Mouse (Mus musculus) adrenal gland, postnatal 4 days (tissue): ENCODE data around the gene Adra1b. TPM values are rescaled to one million over a fixed set of nuclear protein-coding genes. Genes with fewer than 3 reads are reported as not detected.

Source experiments
- DNase-seq, 2 experiments: peaks; one replicate each; pipeline ENCODE4 v3.0.0; 2021 to 2022; ENCODE audit warnings: low spot score in 2 of 2, mixed read lengths in 2 of 2
- total RNA-seq, 2 experiments: library from RNA; stranded (reverse); gene quantifications; 2 replicates each; pipeline ENCODE4 v1.2.3; 2021

Gene Adra1b
- total RNA-seq, 2 experiments from 2014 or later: 1.7 to 5.3 TPM

DNA sequence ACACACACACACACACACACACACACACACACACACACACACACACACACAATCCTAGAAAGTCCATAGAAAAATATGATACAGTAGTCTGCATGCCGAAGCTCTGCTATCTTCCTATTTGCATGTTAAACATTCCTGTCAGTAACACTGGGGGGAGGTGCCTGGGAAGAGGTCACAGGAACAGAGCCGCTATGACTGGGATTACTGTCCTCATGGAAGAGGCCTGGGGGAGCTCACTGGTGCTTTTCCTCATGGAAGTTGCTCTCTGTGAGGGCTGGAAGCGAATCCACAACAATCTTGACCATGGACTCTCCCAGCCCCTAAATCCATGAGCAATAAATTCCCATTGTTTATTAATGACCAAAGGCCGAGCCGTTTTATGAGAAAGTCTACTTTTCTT is 77.7 kb downstream of the Adra1b start:
- DNase-seq: no peak

DNA sequence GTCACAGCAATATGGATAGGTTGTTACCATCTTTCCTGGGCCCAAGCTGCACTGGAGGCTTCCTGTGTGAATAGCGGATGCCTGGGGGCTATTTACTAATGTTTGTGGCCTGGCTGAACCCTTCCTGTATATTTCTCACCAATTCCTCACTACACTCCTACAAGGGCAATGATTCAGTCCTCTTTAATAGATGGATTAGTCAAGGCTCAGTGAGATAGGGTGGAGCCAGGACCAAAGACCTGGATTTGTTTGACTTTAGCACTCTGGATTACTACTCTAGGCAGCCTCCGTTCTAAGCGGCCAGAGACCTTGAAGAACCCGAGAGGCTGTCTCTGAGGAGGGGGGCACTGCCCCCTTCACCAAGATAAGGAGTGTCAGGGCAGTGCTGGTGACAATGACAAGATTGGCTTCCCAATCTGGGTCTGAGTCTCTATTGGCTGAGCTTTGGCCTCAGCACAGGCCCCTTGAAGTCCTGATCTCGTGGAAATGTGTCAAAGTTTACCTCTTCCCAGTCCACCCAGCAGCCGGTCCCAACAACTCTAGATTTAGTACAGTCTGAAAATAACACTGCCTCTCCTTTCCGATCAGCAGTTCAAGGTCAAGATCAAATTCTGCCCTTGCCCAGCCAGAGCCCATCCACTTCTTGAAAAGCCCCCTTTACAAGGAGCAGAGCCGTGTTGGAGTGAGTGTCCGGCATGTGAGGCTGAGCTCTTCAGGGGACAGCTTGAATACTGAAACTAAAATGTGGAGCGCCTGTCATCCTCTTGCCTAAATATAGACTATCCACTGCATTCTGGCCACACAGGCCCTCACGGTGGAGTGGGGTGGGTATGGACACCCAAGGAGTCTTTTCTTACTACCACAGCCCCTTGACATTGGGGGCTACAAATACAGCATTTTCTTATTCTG is 80.2 kb downstream of the Adra1b start:
- DNase-seq: no peak

DNA sequence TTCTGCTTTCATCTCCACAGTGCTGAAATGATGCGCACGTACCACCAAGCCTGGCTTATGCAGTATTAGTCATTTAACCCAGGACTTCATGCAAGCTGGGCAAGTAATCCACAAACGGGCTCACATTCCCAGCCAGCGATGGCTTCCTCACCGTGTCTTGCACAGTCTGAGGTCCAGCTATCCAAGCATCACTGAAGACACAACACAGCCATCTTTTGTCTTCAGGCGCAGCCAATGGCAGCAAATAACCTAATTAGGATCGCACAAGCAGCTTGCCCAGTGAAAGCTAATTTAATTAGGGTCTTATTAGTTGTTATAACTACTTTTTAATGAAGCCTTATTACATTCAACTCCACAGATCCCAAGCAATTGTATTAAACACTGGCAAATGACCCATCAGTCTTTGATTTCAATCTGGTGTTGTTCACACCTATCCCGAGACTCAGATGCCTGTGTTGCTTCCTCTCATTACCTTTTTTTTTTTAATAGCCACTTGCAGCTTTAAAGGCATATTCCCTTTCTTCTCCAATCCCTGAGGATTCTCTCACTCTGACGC is 83.6 kb downstream of the Adra1b start:
- no peak for DNase-seq

DNA sequence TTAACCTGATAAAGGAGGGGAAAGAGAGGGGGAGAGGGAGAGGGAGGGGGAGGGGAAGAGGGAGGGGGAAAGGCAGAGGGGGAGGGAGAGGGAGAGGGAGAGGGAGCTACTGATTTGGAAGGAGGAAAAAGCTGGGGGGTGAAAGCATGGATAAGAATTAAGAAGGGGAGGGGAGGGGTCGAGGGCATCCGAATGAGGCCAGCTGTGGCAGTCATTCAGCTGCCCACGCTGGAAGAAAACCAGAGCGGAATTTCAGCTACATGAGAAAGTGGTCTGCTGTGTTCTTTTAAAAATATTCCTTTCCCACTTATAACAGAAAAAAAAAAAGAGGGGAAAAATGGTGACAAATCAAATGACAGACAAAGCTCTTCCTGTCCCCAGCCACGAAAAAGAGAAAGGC is 88.5 kb downstream of the Adra1b start:
- DNase-seq: no peak

DNA sequence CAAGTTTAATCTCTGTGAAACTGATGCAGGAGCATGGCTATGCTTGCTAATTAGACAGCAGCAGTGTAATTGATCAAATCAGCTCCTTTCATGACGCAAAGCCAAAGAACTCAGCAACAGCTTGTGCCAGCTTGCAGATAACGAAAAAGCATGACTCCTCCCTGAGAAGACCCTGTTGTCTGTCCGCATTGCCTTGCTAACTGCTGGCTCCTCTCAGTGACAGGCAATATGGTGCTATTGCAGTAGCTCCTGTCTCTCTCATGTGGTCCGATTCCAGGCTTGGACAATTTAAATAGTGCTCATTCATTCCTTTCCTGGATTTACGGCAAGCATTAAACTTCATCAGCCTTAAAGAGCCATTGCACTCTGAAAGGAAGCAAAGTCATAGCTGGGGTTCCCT is 93.3 kb downstream of the Adra1b start:
- no peak for DNase-seq

DNA sequence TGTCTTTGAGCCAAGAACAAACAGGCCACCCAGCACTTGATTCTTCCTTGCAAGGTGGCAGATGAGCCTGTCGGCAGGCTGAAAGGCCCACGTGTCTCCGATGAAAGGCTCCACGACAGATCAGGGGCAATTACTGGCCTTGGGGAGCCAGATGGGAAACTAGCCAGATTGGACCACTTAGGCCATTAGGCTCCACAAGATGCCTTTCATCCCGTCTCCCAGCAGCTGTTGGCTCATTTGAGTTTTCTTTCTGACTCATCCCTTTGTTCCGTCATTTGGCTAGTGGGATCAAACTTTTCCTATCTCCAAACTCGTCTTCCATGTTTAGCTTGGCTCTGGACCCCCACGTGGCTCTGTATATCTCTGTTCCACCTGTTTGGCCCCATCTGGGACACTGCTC is 105.0 kb downstream of the Adra1b start:
- DNase-seq: no peak

DNA sequence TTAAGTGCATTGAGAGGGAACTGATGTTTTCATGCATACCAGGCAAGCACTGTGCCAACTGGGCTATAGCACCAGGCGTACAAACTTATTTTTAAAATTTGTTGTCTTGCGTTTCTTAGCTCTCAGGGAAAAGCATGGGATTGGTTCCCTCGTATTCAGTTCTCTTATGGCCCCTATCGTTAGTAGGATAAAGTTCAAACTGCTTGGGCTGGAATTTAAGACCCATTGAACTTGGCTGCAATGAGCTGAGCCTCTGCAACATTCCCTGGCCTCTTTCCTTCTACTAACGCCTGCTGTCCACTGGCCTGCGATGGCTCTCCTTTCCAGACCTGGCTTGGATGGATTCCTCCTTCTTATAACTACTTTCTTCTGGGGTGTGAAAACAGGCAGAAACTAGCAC is 110.6 kb downstream of the Adra1b start:
- no peak for DNase-seq

DNA sequence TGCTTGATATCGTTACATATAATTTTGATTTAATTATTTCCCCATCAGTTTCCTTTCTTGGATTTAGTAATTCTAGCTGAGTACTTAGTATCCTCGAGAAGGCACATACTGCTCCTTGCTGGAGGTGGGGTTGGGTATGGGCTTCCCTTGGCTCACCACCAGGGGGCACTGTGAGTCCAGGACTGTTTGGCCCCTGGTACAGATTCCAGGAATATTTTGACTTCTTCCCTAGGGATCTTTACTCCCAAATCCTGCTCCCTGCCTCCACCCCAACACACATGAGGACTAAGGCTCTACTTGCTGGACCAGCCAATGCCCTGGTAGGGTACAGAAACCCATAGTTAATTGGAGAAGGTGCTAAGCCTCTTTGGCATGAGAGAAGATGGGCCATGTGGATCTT is 117.2 kb downstream of the Adra1b start:
- DNase-seq: peak; percentile 21 to 22

DNA sequence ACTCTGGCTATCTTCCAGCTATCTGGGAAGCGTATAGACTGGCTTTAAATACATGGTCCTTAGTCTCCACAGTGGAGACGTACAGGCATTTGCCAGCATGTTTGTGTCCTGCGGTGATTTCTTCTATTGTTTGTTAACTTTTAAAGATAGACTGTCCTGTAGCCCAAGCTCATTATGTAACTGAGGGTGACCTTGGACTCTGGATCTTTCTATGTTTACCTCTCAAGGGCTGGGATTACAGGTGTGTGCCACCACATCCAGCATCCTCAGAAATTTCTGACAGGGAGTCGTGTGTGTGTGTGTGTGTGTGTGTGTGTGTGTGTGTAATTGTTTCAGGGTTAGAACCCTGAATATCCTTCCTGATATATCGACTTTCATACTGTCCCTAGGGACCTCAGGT is 117.9 kb downstream of the Adra1b start:
- DNase-seq: no peak

DNA sequence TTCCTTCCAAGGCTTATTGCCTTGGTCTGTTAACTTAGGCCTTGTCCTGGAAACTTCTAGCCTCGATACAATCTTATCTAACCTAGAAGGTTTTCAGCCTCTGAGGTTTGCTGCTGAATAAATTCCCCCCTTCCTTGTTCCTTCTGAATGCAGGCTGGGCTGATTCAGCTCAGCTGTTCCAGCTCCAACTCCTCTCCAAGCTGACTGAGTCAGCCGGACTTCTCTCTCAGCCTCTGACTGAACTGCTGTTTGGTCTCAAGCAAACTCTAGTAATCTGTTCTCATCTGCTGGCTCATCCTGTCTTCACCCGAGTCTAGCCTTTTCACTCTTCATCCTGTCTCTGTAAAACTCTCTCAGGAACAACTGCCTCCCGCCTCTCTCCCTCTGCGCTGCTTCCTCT is 121.5 kb downstream of the Adra1b start:
- DNase-seq: no peak

DNA sequence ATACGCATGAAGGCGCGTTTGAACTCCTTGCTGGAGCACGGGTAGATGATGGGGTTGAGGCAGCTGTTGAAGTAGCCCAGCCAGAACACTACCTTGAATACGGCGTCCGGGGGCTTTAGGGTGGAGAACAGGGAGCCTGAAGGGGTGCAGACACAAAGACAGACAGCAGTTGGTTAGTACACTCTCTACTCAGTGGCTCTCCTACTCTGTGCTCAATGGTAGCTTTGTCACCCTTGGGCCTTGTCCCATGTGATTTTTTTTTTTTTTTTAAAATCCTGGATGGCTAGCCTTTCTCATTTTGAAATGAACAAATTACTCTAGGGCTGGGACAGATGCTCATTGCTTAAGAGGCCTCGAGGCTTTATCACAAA is 124.7 kb downstream of the Adra1b start:
- DNase-seq: no peak

DNA sequence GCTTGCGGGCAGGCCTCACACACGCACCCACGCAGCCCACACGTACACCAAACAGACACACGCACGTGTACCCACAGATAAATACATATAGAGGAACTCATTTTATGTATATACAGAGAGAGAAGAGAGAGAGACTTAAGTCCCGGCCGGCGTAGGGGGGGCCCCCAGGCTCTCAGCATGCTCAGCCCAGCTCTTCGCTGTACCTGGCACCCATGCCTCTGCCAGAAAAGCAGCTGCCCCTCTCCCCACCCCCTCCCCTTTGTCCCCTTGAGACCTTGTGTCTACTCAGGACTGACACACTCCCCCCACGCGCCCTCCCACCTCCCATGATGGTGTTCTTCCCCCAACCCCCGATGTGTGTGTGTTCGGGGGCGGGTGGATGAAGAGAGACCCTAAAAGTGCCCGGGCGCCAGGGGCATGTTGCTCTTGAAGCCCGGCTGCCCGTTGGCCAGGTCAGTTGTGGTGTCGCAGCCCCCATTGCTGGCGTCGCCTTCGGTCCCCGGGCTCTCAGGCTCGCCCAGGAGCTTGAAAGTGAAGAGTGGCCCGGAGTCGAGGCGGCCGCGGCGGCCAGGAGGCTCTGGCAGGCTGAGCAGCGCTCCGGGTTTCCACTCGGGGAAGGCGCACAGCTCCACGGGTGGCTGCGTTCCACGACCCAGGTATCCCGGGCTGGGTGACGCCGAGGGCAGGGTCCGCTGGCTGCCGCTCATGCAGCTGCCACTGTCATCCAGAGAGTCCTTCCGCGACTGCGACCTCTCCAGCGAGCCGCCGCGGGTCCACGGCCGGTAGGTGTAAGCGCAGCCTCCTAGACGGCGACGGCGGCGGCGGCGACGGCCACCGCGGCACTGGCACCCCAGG is 125.3 kb downstream of the Adra1b start:
- no peak for DNase-seq

DNA sequence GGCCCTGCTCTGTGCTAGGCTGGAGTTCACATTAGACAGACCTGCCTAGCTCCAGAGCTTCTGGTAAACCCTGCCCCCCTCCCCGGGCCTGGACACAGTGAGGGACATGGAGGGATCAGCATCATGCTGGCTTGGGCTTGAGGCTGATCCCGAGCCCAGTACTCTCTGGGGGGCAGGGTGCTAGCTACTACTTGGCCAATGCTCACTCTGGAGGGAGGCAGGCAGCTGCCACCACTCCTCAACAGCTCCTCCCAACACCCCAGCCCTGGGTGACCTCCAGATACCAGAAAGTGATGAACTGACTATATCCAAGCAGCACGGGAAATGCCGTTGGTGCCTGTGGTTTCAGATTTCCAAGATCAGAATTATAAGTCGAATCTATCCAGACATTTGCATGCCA is 127.3 kb downstream of the Adra1b start:
- no peak for DNase-seq

DNA sequence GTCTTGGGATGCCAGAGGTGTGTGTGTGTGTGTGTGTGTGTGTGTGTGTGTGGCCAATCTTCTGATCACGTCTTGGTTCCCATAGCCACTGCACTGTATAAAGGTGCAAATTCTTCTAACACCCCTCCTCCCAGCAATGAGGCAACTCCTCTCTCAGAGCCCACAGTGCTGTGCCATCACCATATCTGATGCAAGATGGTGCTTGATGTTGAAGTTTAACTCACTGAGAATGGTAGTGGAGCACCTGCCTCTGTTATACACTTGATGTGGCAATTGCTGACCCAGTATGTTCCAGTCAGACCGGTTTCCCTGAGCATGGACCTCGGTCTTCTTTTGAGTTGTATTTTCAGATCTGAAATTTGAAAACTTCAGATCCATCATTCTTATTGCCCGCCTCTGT is 130.9 kb downstream of the Adra1b start:
- no peak for DNase-seq

DNA sequence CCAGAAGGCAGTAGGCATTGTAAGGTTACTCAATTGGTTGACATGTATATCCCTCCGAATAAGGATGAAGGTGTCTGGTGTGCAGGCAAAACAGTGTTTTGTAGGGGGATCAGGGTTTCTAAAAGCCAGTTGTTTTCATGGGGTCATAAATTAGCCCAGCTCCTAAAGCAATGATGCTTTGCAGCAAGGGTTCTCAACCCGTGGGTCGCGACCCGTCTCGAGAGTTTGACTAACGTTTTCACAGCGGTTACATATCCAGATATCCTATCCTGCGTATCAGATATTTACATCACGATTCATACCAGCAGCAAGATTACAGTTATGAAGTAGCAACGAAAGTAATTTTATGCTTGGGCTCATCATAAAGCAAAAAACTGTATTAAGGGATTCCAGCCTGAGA is 133.3 kb downstream of the Adra1b start:
- no peak for DNase-seq

DNA sequence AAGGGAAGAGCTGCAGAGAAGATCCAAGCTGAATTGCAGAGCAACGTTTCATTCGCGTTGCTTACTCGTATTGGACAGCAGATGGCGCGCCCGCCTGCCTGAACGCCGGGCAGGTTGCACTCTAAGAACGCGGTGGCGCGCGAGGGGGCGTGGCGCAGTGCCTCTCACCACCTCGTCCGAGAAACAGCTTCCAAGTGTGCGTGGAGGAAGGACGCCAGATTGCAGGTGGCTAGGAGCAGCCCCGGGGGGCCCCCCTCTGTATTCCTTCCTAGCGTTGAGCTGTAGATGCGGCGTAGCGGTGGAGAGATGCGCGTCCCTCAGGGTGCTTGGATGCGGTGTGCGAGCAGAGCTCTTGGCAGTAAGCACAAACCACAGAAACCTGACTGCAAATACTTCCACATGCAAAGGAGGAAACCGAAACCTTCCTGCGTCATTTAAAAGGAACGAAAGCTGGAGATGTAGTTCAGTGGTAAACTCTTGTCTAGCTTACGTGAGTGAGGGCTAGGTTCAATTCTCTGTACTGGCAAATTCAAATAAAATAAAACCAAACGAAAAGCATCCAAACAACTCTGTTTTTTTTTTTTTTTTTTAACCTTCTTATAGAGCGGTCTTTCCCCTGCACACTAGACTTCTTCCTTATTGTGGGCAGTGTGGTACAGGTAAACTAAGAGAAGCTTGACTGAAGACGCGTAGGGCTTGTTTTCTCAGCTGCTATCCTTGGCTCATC is 133.9 kb downstream of the Adra1b start:
- peak; percentile 26 to 35 for DNase-seq

DNA sequence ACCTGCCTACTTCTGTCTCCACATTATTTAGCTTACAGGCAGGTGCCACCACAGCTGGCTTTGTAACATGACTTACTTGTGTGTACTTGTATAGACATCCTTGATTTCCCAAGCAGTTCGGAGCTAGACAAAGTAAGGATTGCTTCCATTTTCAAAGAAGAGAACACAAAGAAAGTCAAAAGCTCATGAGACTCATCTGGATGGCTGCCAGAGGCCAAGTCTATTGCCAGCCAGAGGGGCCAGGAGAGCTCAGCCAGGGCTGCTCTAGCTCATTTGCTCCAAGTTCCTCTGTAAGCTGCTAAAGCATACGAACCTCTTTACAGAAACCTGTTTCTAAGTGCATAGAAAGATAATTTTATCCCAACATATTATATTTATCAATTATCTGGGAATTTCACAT is 142.6 kb downstream of the Adra1b start:
- no peak for DNase-seq

DNA sequence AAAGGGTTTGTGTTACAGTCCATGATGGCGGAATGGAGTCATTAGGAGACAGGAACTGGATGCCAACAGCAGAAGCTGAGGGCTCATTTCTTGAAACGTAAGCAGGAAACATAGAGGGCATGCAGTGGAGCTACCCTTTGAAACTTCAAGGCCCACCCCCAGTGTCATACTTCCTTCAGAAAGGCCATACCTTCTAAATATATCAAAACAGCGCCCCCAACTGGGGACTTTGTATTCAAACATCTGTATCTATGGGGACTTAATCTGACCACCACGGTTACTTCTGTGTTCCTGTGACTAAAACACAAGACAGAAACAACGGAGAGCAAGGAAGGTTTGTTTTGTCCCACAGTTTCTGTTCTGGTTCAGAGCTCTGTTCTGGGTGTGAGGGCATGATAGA is 145.6 kb downstream of the Adra1b start:
- no peak for DNase-seq

DNA sequence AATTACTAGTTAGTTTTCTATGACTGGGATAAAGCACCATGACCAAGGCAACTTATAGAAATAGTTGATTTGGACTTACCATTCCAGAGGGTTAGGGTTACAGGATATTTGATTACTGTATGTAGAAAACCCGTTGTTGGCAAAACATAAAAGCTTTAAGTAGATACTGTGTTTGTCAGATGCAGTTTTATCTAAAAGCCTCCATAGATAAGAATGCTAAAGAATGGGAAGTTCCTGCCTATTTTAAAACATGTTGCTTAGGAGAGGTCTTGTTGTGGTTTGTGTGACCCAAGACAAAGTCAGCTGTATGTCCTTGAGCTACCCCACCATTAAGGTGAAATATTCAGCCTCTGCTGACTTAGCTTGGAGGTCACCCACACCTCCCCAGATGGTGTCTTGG is 146.4 kb downstream of the Adra1b start:
- no peak for DNase-seq

DNA sequence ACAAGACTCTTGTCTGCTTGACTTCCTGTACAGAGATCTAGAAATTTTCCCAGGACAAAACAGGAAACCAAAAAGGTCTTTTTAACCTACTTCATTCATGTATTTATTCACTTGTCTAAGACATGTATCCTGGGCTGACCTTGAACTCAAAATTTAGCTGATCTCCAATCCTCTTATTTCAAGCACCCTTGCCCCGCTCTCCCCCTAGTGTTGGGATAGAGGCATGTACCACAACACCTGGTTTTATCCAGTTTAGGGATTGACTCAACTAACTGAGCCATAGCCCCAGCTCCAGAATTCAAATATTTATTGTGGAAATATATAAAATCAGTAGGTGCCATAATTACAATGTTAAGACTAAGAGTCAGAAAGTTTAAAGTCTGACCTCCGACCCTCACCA is 149.5 kb downstream of the Adra1b start:
- DNase-seq: no peak
